Mouse (Mus musculus) bone marrow, adult 2 months (tissue): ENCODE measurements around the gene Rell1.

Experiments used
- CTCF ChIP-seq: fragments of 200-500 bp; IDR thresholded peaks from 2 replicates; pipeline ENCODE4 v1.5.1; 2011; ENCODE audit warnings: low read length, control low read depth; ENCODE audit not compliant: control insufficient read depth, insufficient read depth
- POLR2A ChIP-seq: fragments of 200-500 bp; IDR thresholded peaks from 2 replicates; pipeline ENCODE4 v1.6.1; 2011; ENCODE audit warnings: low read depth, mild to moderate bottlenecking, control low read depth, low read length, borderline replicate concordance; ENCODE audit not compliant: control insufficient read depth

DNA sequence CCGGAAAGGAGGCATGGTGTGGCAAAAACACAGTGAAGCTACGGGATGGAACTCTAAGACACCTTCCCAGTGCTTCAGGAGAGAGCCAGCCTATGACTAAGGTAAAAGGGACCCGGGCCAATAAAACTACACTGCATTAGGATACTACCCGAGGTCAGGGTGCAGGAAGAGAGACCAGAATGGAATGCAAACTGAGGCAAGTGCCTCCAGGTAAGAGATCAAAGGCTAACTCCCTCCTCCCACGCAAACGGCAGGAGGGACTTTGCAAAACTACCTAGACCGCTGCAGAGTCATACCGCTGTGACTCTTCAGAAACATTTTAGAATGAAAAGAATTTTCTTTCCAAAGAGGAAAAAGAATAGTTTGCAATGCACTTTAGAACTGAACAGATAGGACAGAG lies 4.1 kb downstream of the Rell1 start:
- TF ChIP-seq CTCF: no peak
- no peak for TF ChIP-seq POLR2A
